Mouse (Mus musculus): ENCODE data around the gene Wnt4.
A peak's percentile ranks its signal among the peaks of the same experiment; 100 is the strongest.

The Wnt4 gene

DNA sequence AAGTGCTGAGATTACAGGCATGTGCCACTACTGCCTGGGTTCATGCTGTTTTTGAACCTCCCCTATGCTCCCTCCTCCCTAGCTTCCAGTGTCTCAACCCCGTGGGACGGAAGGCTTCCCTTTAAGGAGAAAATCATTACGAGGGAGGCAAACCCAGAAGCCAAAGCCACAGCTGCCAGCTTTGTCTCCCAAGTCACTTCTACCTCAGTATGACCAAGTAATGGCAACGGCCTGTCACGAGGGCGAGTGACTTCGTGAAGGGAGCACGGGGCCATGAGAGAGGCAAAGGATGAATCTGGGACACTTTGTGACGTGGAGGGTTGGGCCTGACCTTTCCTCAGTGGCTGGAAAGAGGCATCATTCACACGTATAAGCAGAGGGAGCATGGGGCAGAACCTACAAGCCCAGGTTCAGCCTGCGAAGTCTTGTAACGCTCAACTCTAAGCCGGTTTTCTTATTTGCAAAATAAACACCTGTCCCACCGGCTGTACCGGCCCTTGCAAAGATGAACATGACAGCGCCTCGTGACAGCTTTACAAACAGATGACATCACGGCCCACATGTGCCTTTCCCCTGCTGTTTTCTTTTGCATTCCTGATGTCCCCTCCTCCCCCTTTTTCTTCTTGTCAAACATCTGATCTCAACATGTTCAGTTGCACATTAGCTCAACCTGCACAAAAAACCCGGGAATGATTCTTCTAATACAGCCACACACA, 29.9 kb downstream of the Wnt4 start:
- no peak for DNase-seq (ENCODE audit: extremely low spot score)

DNA sequence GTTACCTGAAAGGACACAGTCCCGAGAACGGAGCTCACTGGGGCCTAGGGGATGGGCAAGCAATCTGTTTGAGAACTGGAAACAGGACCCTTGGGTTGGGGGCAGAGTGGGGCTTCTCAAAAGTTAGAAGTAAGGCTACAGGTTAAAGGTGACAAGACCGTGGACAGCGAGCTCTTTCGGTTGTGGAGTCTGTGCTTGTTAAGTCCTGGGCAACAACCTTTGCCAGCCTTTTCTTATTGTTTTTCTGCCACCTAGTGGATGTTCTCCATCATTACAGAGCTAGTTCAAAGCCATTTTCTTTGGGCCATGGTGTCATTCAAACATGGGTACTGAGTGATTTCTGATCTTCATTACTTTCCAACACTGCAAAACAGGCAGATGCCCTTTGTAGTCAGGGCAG, 31.1 kb downstream of the Wnt4 start:
- peak; percentile 40 for DNase-seq (ENCODE audit: extremely low spot score)

DNA sequence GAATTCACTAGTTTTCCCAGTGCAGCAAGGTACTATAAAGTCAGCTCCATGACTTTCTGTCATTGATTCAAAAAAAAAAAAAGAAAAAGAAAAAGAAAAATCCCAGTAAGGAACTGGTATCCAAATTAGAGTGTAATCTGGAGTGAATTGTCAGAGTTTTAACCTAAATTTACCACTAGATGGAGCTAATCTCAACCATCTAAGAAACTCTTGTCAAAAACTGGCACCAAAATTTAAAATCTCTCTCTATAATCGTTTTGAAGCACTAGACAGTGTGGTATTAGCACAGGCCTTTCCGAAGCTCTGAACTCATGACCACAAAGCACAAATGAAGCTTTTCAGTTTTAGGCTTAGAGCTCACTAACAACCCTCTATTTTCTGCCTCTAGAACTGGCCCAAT, 36.2 kb downstream of the Wnt4 start:
- DNase-seq (ENCODE audit: extremely low spot score): no peak

DNA sequence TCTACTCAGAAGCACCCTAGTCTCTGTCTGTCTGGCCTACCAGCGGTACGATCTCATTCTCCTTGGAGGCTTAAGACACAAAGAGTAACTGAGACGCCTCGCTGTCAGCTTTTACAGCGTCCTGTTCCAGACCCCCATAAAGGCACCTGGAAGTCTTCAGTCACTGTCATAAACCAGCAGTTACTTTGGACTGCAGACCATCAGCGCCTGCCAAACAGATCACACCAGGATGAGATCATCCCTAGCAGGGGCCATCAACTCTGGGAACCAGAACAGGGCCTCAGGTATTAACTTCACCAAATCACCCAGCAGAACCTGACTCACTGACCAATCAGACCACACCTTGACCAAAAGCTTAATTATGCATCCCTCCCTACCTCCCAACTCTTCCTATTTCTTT, 37.3 kb downstream of the Wnt4 start:
- DNase-seq (ENCODE audit: extremely low spot score): no peak

DNA sequence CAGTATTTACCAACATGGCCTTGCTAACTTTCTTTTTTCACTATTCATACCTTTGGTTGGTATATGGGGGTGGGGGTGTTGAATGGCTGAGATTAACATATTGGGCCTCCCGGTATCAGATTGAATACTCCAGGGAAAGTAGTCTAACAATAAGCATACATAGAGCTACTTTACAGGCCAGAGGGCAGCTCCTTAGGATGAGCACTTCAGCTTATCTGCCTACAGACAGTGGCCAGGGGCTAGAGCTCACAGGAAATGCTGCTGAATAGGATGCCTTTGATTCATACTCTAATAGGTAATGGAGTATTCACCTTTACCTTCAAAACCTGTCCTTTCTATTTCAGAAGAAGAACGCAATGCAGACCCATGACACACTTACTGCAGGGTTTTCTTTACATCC, 37.8 kb downstream of the Wnt4 start:
- no peak for DNase-seq (ENCODE audit: extremely low spot score)

DNA sequence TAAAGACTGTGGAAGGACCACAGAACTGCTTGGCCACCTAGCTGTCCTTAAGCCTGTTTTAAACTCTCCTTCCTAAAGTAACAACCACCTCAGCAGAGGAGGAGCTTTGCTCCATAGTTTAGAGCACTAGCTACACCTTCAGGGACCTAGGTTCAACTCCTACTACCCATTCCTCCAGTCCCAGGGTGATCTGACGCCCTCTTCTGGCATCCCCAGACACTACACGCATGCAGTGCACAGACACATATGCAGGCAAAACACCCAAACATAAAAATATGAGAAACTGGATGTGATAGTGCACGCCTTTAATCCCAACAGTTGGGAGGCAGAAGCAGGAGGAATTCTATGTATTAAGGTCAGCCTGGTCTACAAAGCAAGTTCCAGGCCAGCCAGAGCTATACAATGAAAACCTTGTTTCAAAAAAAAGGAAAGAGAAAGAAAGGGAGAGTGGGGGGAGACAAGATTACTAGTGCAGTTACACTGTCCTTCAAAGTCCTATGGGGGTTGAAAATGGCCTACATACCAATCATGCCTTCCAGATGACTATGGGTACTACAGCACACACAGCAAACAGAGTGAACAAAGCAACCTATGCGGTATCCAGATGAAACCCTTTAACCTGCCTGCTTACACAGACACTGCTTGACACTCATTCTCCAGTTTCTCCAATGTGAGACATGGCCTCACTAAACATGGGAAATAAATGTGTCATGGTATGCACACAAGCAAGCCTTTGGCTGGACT, 38.9 kb downstream of the Wnt4 start:
- DNase-seq (ENCODE audit: extremely low spot score): no peak

DNA sequence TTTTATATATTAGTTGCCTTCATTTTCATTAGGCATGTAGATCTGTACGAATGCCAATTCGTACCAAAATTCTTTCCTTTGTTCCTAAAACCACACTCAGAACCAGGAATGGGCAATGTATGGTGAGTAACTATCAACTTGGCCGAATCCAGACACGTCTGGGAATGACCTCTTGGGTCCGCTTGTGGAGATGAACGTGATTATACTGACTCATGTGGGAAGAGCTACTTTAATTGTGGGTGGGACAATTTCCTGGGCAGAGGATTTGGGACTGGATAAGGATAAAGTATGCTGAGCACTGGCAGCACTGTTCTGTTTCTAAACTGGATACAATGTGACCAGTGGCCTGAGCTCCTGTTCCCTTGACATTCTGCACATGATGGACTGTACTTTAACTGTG, 47.6 kb downstream of the Wnt4 start:
- DNase-seq (ENCODE audit: extremely low spot score): no peak

DNA sequence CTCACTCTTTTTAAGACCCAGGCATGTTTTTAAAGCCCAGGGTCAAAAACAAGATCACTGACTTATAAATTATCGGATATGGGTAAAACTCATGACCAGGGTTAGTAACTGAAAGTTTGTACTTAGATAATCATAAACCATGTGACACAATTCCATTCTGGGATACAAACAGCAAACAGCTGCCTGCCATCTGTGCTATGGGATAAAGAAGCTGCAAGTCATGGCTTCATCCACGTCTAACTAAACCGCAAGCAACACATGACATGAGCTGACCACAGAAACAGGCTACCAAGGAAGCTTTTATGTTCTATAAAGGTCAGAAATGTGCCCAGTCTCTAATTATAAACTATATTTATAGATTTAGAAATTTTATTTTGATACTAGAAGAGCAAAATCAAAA, 49.2 kb downstream of the Wnt4 start:
- no peak for DNase-seq (ENCODE audit: extremely low spot score)

DNA sequence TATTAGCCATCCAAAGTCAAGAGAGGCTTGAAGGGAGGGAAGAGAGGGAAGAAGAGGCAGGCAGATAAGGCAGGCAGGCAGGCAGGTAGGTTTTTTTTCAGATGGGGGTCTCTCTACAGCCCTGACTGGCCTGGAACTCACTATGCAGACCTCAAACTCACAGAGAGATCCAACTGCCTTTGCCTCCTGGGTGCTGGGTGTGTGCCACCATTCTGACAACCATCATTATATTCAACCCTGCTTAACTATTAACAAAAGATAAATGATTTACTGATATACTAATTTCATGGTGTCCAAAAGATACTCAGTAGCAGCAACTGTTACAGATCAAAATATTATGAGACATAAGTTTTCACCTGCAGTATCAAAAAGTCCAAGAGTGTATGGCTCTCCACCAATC, 54.8 kb downstream of the Wnt4 start:
- DNase-seq (ENCODE audit: extremely low spot score): no peak

DNA sequence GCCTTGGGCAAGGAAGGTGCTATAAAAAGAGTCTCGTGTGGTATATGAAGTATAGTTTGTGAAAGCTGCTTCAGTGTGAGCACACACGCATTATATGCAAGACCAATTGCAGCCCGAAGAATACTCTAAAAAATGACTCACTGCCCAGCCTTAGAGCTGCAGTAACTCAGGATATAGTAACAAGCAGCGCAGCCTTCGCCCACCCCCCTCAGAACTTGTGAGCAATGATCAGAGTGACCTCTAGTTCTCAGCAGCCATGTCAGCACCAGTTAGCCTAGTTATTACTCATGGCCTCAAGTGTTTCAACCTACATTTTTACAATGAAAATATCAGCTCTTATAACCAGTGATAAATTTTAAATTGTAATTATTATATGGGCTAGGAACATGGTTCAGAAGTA, 59.2 kb downstream of the Wnt4 start:
- DNase-seq (ENCODE audit: extremely low spot score): no peak

DNA sequence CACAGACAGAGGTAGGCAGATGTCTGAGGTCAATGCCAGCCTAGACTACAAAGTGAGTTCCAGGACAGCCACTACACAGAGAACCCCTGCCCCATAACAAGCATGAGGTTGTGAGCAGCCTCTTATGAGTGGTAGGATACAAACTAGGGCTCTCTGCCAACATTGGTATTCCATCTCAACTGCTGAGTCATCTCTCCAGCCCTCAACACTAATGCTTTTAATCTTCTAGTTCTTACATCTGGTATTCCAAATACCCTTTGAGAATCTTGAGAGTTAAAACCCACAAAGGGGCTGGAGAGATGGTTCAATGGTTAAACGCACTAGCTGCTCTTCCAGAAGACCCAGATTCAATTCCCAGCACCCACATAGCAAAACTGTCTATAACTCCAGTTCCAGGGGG, 62.1 kb downstream of the Wnt4 start:
- DNase-seq (ENCODE audit: extremely low spot score): no peak

DNA sequence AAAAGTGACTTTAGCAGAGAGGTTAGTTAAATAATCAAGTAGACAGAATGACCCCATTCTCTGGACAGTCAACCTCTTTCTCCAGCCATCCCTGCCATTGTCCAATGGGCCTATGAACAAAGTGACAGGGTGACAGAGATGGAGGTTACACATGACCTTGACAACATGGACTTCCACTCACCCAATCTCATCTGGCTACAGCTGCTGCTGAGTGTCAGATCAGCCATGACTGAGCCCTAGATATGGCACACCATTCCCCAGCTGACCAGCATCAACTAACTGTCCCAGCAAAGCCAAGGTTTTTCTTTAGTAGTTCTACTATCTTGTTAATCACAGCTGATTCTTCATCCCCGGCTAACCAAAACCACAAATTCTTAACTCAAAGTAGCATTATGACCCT, 65.5 kb downstream of the Wnt4 start:
- DNase-seq (ENCODE audit: extremely low spot score): no peak

DNA sequence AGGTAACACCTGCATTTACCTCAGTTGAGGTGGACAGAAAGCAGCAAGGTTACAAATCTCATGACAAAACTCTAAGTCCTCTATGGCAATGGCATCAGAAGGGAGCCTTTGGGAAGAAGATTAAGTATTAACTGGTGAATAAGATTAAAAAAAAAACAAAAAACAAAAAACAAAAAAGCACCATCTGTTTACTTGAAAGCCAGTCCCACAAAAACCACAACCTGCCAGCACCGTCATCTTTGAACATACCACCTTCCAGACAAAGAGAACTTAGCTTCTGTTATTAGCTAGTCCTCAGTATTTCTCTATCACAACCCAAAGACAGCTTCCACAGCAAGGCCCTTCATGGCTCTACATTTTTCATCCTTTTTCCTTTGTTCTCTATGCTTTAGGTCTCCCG, 67.8 kb downstream of the Wnt4 start:
- DNase-seq (ENCODE audit: extremely low spot score): no peak

DNA sequence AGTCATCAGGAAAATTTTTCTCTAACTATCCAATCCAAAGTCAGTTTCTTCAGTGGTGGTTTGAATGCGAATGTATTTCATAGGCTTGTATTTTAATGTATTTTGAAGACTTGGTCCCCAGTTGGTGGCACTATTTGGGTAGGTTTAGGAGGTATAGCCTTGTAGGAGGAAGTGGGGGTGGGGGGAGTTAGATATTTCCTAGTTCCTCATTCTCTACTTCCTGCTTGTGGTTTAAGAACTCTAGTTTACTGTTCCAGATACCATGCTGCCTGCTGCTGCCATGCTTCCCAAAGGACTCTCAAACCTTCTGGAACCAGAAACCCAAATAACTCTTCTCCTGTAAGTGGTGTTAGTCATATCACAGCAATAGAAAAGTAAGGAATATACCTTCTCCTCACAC, 68.5 kb downstream of the Wnt4 start:
- DNase-seq (ENCODE audit: extremely low spot score): no peak
